Mouse (Mus musculus): ENCODE data around the gene Taok3.

DNA sequence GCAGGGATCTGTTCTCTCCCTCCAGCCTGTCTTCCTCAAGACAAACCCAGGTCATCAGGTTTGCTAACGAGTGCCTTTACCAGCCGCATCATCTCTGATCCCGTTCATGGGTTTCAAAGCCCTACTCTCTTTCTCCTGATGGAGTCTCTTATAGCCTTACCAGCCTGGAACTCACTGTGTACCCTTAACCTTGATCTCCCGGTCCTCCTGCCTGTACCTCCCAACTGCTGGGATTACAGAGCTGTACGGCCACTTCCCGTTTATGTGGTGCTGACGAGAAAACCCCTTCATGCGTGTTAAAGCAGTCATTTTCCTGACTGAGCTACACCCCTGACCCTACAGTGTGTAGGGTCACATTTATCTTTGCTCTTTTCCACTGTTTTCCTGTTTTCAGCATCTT is 39.4 kb downstream of the Taok3 start:
- TF ChIP-seq CTCF (IDR thresholded peaks at IDR 0.05) (no peak), EP300 (IDR thresholded peaks at IDR 0.05; ENCODE audit: insufficient read depth, low read depth, low read length) (no peak), POLR2A (IDR thresholded peaks at IDR 0.05; ENCODE audit: insufficient read depth, low read depth, low read length) (no peak)
